Comparison of ENCODE assay signal across 8 mouse cellular contexts in the genomic region with DNA sequence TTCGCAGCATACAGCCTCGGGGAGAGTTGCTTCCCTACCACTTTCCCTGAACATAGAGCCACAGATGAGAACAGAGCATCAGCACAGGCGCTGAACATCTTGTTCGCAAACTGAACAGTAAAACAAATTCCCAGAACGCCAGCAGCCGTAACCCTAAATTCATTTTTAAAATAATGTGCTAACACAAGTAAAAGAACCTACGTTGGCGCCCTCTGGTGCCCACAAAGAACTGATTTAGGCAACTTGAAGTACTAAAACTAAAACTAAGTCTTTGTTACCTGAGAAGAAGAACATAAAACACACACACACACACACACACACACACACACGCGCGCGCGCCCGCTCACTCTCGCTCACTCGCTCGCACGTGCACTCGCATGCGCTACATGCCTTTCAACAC.
DNase-seq lines count a peak whose midpoint lies in the region; ATAC-seq and TF ChIP-seq lines count a peak whose summit lies in the region.

No protein-coding gene starts in this region.

- no peak for ATAC-seq in kidney, embryonic 14.5 days (ENCODE audit: low FRiP score, low TSS enrichment)
- no peak for ATAC-seq in midbrain, embryonic 16.5 days

- no peak overlapping the region for H3K27ac ChIP-seq in kidney, embryonic 14.5 days (ENCODE audit: low read depth, low read length)
- H3K27ac ChIP-seq in cortical plate, adult 2 months (ENCODE audit: insufficient read depth, low read length), result no peak overlapping the region
- no peak overlapping the region for H3K27ac ChIP-seq in midbrain, embryonic 16.5 days (ENCODE audit: low read length)

- H3K4me1 ChIP-seq in kidney, embryonic 14.5 days (ENCODE audit: control insufficient read depth, insufficient read depth, low read length), result no peaks in the 10 kb centered on the region
- H3K4me1 ChIP-seq in cortical plate, adult 2 months (ENCODE audit: control insufficient read depth, insufficient read depth, low read length), result no peaks in the 10 kb centered on the region
- no peaks in the 10 kb centered on the region for H3K4me1 ChIP-seq in midbrain, embryonic 16.5 days (ENCODE audit: control insufficient read depth, insufficient read depth, low read length)

- TF ChIP-seq CTCF in cortical plate, adult 2 months (IDR thresholded peaks at IDR 0.05; ENCODE audit: extremely low read depth, insufficient read depth, low read length), result peak; percentile 31; the same call in 1 of the 2 replicates

- peak; percentile 6 for DNase-seq in kidney, adult 11 months
- peak; percentile 37 for DNase-seq in ZHBTc4 (ENCODE audit: low read depth, low spot score)
- peak; percentile 33 for DNase-seq in layer of hippocampus, adult 9-10 months (ENCODE audit: low spot score)
- peak; percentile 73 for DNase-seq in lung, postnatal 36 days
- DNase-seq in spleen, postnatal 4 days (ENCODE audit: low spot score in 2 of 2), result no peak

- no peaks in the 10 kb centered on the region for H3K27me3 ChIP-seq in kidney, embryonic 14.5 days (ENCODE audit: control insufficient read depth, insufficient read depth, low read length)
- H3K27me3 ChIP-seq in midbrain, embryonic 16.5 days (ENCODE audit: control insufficient read depth, insufficient read depth, low read depth, low read length), result no peaks in the 10 kb centered on the region

- H3K4me2 ChIP-seq in kidney, embryonic 14.5 days (replicated peaks; ENCODE audit: low read depth, low read length), result no peak overlapping the region
- H3K4me2 ChIP-seq in midbrain, embryonic 16.5 days (ENCODE audit: low read length), result no peak overlapping the region

- WGBS in kidney, embryonic 14.5 days, result 65% methylated on average over 20 of the region's 20 CpGs
- WGBS in midbrain, embryonic 16.5 days, result 75% methylated on average over 20 of the region's 20 CpGs

- no peak overlapping the region for H3K9ac ChIP-seq in kidney, embryonic 14.5 days (ENCODE audit: low read depth, low read length)
- no peak overlapping the region for H3K9ac ChIP-seq in midbrain, embryonic 16.5 days (ENCODE audit: low read depth, low read length)

- H3K4me3 ChIP-seq in kidney, embryonic 14.5 days (ENCODE audit: low read length), result no peak overlapping the region
- no peak overlapping the region for H3K4me3 ChIP-seq in cortical plate, adult 2 months (ENCODE audit: insufficient read depth, low read length)
- no peak overlapping the region for H3K4me3 ChIP-seq in midbrain, embryonic 16.5 days (ENCODE audit: low read depth, low read length)

- no peaks in the 10 kb centered on the region for H3K9me3 ChIP-seq in kidney, embryonic 14.5 days (ENCODE audit: control insufficient read depth, low read length)
- no peaks in the 10 kb centered on the region for H3K9me3 ChIP-seq in midbrain, embryonic 16.5 days (replicated peaks; ENCODE audit: control insufficient read depth, low read length, poor library complexity, severe bottlenecking)

- no peak for TF ChIP-seq POLR2A in cortical plate, adult 2 months (IDR thresholded peaks at IDR 0.05; ENCODE audit: extremely low read depth, insufficient read depth, low read length)

- no peaks in the 10 kb centered on the region for H3K36me3 ChIP-seq in kidney, embryonic 14.5 days (ENCODE audit: control insufficient read depth, insufficient read depth, low read length)
- H3K36me3 ChIP-seq in midbrain, embryonic 16.5 days (ENCODE audit: control insufficient read depth, insufficient read depth, low read length), result no peaks in the 10 kb centered on the region

Comparison
In these comparisons a context has a peak if more than half of its experiments do, and no peak if none do; other contexts are left out.
1. DNase-seq: peak in kidney, adult 11 months (single experiment), ZHBTc4 (single experiment), layer of hippocampus, adult 9-10 months (single experiment) and lung, postnatal 36 days (single experiment); none in spleen, postnatal 4 days (0 of 2).